Mouse (Mus musculus) MEL (cell line): ENCODE measurements around the gene Faap24. TPM values are rescaled to one million over a fixed set of nuclear protein-coding genes. Genes with fewer than 3 reads are reported as not detected.

Experiments used
- DNase-seq: peaks from one replicate; pipeline ENCODE4 v3.0.0; 2011; ENCODE audit warnings: low read depth, low spot score
- H3K27ac ChIP-seq: 2 replicates; pipeline ENCODE4 v1.5.1; 2012; ENCODE audit warnings: low read depth, mild to moderate bottlenecking, control low read depth, low read length, moderate library complexity; ENCODE audit not compliant: control insufficient read depth
- H3K27me3 ChIP-seq, 2 experiments: fragments of 150-350 bp in 1 of 2; sonication (generic) in 1 of 2; 2 replicates each; pipeline ENCODE4 v1.6.1; 2012; ENCODE audit warnings: low read length in 2 of 2, mild to moderate bottlenecking in 2 of 2, improper control_type of control experiment in 1 of 2, moderate library complexity in 1 of 2; ENCODE audit not compliant: insufficient read depth in 2 of 2, control insufficient read depth in 1 of 2
- H3K36me3 ChIP-seq, 2 experiments: 2 replicates each; pipeline ENCODE4 v1.6.1; 2012 to 2014; ENCODE audit warnings: low read length in 2 of 2, improper control_type of control experiment in 1 of 2, inconsistent platforms in 1 of 2, mild to moderate bottlenecking in 1 of 2; ENCODE audit not compliant: insufficient read depth in 2 of 2, control insufficient read depth in 1 of 2
- H3K4me1 ChIP-seq, 2 experiments: fragments of 150-350 bp in 1 of 2; sonication (generic) in 1 of 2; 2 replicates each; pipeline ENCODE4 v1.6.1; 2012; ENCODE audit warnings: low read length in 2 of 2, improper control_type of control experiment in 1 of 2, mild to moderate bottlenecking in 1 of 2; ENCODE audit not compliant: insufficient read depth in 2 of 2, control insufficient read depth in 1 of 2
- H3K4me3 ChIP-seq, 2 experiments: fragments of 150-350 bp in 1 of 2; sonication (generic) in 1 of 2; 2 replicates each; pipeline ENCODE4 v1.5.1; 2012; ENCODE audit warnings: low read depth in 2 of 2, low read length in 2 of 2, mild to moderate bottlenecking in 2 of 2, moderate library complexity in 2 of 2, control low read depth in 1 of 2, improper control_type of control experiment in 1 of 2; ENCODE audit not compliant: control insufficient read depth in 1 of 2, insufficient read depth in 1 of 2
- H3K79me2 ChIP-seq: 2 replicates; pipeline ENCODE4 v1.6.1; 2012; ENCODE audit warnings: mild to moderate bottlenecking, low read length, moderate library complexity; ENCODE audit not compliant: control insufficient read depth, poor library complexity, insufficient read depth
- H3K9ac ChIP-seq: 2 replicates; pipeline ENCODE4 v1.6.1; 2012; ENCODE audit warnings: low read depth, mild to moderate bottlenecking, control low read depth, low read length, moderate library complexity; ENCODE audit not compliant: control insufficient read depth, poor library complexity, severe bottlenecking
- H3K9me3 ChIP-seq: fragments of 150-350 bp; sonication (generic); replicated peaks from 2 replicates; pipeline ENCODE4 v1.6.1; 2012; ENCODE audit warnings: mild to moderate bottlenecking, low read length, improper control_type of control experiment, moderate library complexity; ENCODE audit not compliant: insufficient read depth
- BHLHE40 ChIP-seq: IDR thresholded peaks from 2 replicates; pipeline ENCODE4 v1.6.1; 2012; ENCODE audit warnings: low read depth, mild to moderate bottlenecking, inconsistent platforms, low read length, improper control_type of control experiment, borderline replicate concordance
- CHD2 ChIP-seq: IDR thresholded peaks from 2 replicates; pipeline ENCODE4 v1.6.1; 2011; ENCODE audit warnings: low read length, improper control_type of control experiment
- CTCF ChIP-seq, 3 experiments: IDR thresholded peaks in 2 of 3; conservative IDR thresholded peaks in 1 of 3; 2 replicates each; pipeline ENCODE4 v1.5.1; 2011 to 2012; ENCODE audit warnings: low read length in 3 of 3, low read depth in 2 of 3, mild to moderate bottlenecking in 2 of 3, improper control_type of control experiment in 1 of 3, inconsistent platforms in 1 of 3, mixed read lengths in 1 of 3, moderate library complexity in 1 of 3; ENCODE audit not compliant: control insufficient read depth in 1 of 3, insufficient read depth in 1 of 3, poor library complexity in 1 of 3, severe bottlenecking in 1 of 3
- E2F4 ChIP-seq: IDR thresholded peaks from 2 replicates; pipeline ENCODE4 v1.6.1; 2011; ENCODE audit warnings: low read depth, low read length, improper control_type of control experiment, borderline replicate concordance
- EP300 ChIP-seq, 2 experiments: IDR thresholded peaks; 2 replicates each; pipeline ENCODE4 v1.6.1; 2011; ENCODE audit warnings: improper control_type of control experiment in 2 of 2, low read length in 2 of 2, low read depth in 1 of 2, mild to moderate bottlenecking in 1 of 2
- HCFC1 ChIP-seq: IDR thresholded peaks from 2 replicates; pipeline ENCODE4 v1.6.1; 2012; ENCODE audit warnings: low read depth, mild to moderate bottlenecking, inconsistent platforms, low read length, improper control_type of control experiment, moderate library complexity
- MAX ChIP-seq: IDR thresholded peaks from 2 replicates; pipeline ENCODE4 v1.6.1; 2011; ENCODE audit warnings: low read length, improper control_type of control experiment
- MAZ ChIP-seq: IDR thresholded peaks from 2 replicates; pipeline ENCODE4 v1.6.1; 2012; ENCODE audit warnings: low read depth, mild to moderate bottlenecking, inconsistent platforms, low read length, improper control_type of control experiment
- MEF2A ChIP-seq: IDR thresholded peaks from 2 replicates; pipeline ENCODE4 v1.6.1; 2014; ENCODE audit warnings: low read depth, mild to moderate bottlenecking, inconsistent platforms, low read length, improper control_type of control experiment; ENCODE audit not compliant: poor library complexity, insufficient replicate concordance, severe bottlenecking; ENCODE audit errors: extremely low read depth
- MXI1 ChIP-seq: IDR thresholded peaks from 2 replicates; pipeline ENCODE4 v1.6.1; 2011; ENCODE audit warnings: mild to moderate bottlenecking, low read depth, low read length, improper control_type of control experiment
- MYB ChIP-seq: IDR thresholded peaks from 2 replicates; pipeline ENCODE4 v1.6.1; 2011; ENCODE audit warnings: mild to moderate bottlenecking, low read depth, low read length, improper control_type of control experiment
- POLR2A ChIP-seq, 2 experiments: IDR thresholded peaks; 2 replicates each; pipeline ENCODE4 v1.6.1; 2011 to 2012; ENCODE audit warnings: low read length in 2 of 2, mild to moderate bottlenecking in 2 of 2, control low read depth in 1 of 2, improper control_type of control experiment in 1 of 2, low read depth in 1 of 2, moderate library complexity in 1 of 2; ENCODE audit not compliant: control insufficient read depth in 1 of 2, insufficient read depth in 1 of 2, poor library complexity in 1 of 2
- POLR2AphosphoS5 ChIP-seq: IDR thresholded peaks from 2 replicates; pipeline ENCODE4 v1.6.1; 2012; ENCODE audit warnings: low read depth, borderline replicate concordance, mild to moderate bottlenecking, inconsistent platforms, low read length, moderate library complexity, mixed read lengths
- SIN3A ChIP-seq: IDR thresholded peaks from 2 replicates; pipeline ENCODE4 v1.6.1; 2012; ENCODE audit warnings: low read length, improper control_type of control experiment, inconsistent platforms
- TCF12 ChIP-seq: IDR thresholded peaks from 2 replicates; pipeline ENCODE4 v1.6.1; 2014; ENCODE audit warnings: low read depth, mild to moderate bottlenecking, inconsistent platforms, low read length, improper control_type of control experiment, moderate library complexity
- USF1 ChIP-seq: IDR thresholded peaks from 2 replicates; pipeline ENCODE4 v1.6.1; 2014; ENCODE audit warnings: low read depth, mild to moderate bottlenecking, inconsistent platforms, low read length, improper control_type of control experiment, moderate library complexity
- ZNF384 ChIP-seq: IDR thresholded peaks from 2 replicates; pipeline ENCODE4 v1.6.1; 2012; ENCODE audit warnings: low read depth, mild to moderate bottlenecking, inconsistent platforms, low read length, improper control_type of control experiment
- polyA plus RNA-seq, 2 experiments: library from polyadenylated mRNA; stranded (reverse) in 1 of 2; unstranded in 1 of 2; fragments of >175 nt in 1 of 2; fragments of >200 nt in 1 of 2; gene quantifications; 2 replicates each; pipeline versions ENCODE4 v1.2.1 to v1.2.4; 2012; ENCODE audit warnings: low replicate concordance in 2 of 2, low read depth in 1 of 2; ENCODE audit not compliant: insufficient read length in 2 of 2, insufficient read depth in 1 of 2, missing spikeins in 1 of 2
- total RNA-seq: library from RNA; depleted of rRNA; stranded (reverse); fragments of 300-350 nt; gene quantifications from 2 replicates; pipeline ENCODE4 v1.2.3, GENCODE M21; 2012

The Faap24 gene
- total and polyA plus RNA-seq, 3 experiments: 15.3 to 26.7 TPM; not detected in 1

- TF ChIP-seq MYB (no peak), EP300 (IDR thresholded peaks at IDR 0.05; ENCODE audit: low read depth in 1 of 2, low read length in 2 of 2) (no peak), CTCF (IDR thresholded peaks at IDR 0.05 in 2 of 3, conservative IDR thresholded peaks at IDR 0.05 in 1 of 3; ENCODE audit: control insufficient read depth in 1 of 3, insufficient read depth in 1 of 3, low read depth in 2 of 3, low read length in 3 of 3, poor library complexity in 1 of 3, severe bottlenecking in 1 of 3) (no peak), ZNF384 (no peak), TCF12 (no peak)
Observed at GRCm38 (mm10) chr7:35379492-35380119, 17.0 kb downstream of the Faap24 start (continued).

- no peak for DNase-seq
- Histone ChIP-seq H3K27me3 (no peaks in the 10 kb centered on the region), H3K9me3 (no peaks in the 10 kb centered on the region), H3K4me1 (peaks cover 13 to 34% of the 10 kb centered on the region in 2 experiments), H3K4me3 (no peak overlapping the region), H3K79me2 (no peaks in the 10 kb centered on the region), H3K27ac (no peak overlapping the region), H3K9ac (no peak overlapping the region), H3K36me3 (peaks cover 0 to 16% of the 10 kb centered on the region in 2 experiments; a peak in 2 of 4 replicates)
- TF ChIP-seq BHLHE40 (no peak), ZNF384 (no peak), USF1 (no peak), POLR2A (IDR thresholded peaks at IDR 0.05; ENCODE audit: control insufficient read depth in 1 of 2, insufficient read depth in 1 of 2, low read depth in 1 of 2, low read length in 2 of 2, poor library complexity in 1 of 2) (no peak), MAX (no peak), MEF2A (no peak), SIN3A (no peak), CHD2 (no peak)
Observed at GRCm38 (mm10) chr7:35376623-35377022, 20.0 kb downstream of the Faap24 start.

DNA sequence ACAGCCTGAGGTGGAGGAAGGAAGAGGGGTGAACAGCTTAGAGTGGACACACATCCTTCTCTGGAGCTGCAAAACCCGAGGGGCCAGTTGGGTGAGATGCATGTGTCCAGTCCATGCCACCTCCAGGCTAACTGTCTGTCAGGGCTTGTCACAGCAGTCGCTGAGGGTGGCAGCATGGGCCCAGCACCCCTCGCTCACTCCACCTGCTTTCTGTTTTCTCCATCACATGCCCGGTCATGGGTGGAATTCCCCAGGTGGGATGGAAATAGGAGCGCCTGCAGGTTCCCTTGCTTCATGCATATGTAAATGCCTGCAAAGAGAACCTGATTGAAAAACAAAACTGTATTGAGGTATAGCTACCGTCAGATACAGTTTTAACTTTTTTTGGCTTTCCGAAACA is 22.4 kb downstream of the Faap24 start:
- H3K79me2 ChIP-seq: no peaks in the 10 kb centered on the region
- H3K27me3 ChIP-seq: no peaks in the 10 kb centered on the region
- H3K9ac ChIP-seq: peak overlapping the region; percentile 73
- H3K36me3 ChIP-seq: peaks cover 0 to 13% of the 10 kb centered on the region in 2 experiments; a peak in 2 of 4 replicates
- peaks cover 7 to 18% of the 10 kb centered on the region in 2 experiments for H3K4me1 ChIP-seq
- TF ChIP-seq E2F4 (no peak), MAZ (no peak), MXI1 (no peak), POLR2A (IDR thresholded peaks at IDR 0.05; ENCODE audit: control insufficient read depth in 1 of 2, insufficient read depth in 1 of 2, low read depth in 1 of 2, low read length in 2 of 2, poor library complexity in 1 of 2) (no peak), POLR2AphosphoS5 (no peak), HCFC1 (no peak)
- peak overlapping the region; percentile 53 to 61; a peak in 3 of 4 replicates for H3K4me3 ChIP-seq
- no peak for DNase-seq
- peak overlapping the region; percentile 87 for H3K27ac ChIP-seq
- no peaks in the 10 kb centered on the region for H3K9me3 ChIP-seq
